Mouse (Mus musculus) spleen, adult 2 months (tissue): Measurements from ENCODE around the gene Ppp3r1.

Experiments used
- CTCF ChIP-seq: fragments of 200-500 bp; IDR thresholded peaks from 2 replicates; pipeline ENCODE4 v1.5.1; 2011; ENCODE audit warnings: mild to moderate bottlenecking, inconsistent platforms; ENCODE audit not compliant: insufficient read depth, insufficient read length, insufficient replicate concordance; ENCODE audit errors: extremely low read depth
- POLR2A ChIP-seq: fragments of 200-500 bp; IDR thresholded peaks from 2 replicates; pipeline ENCODE4 v1.6.1; 2011; ENCODE audit warnings: low read depth, low read length, inconsistent platforms

DNA sequence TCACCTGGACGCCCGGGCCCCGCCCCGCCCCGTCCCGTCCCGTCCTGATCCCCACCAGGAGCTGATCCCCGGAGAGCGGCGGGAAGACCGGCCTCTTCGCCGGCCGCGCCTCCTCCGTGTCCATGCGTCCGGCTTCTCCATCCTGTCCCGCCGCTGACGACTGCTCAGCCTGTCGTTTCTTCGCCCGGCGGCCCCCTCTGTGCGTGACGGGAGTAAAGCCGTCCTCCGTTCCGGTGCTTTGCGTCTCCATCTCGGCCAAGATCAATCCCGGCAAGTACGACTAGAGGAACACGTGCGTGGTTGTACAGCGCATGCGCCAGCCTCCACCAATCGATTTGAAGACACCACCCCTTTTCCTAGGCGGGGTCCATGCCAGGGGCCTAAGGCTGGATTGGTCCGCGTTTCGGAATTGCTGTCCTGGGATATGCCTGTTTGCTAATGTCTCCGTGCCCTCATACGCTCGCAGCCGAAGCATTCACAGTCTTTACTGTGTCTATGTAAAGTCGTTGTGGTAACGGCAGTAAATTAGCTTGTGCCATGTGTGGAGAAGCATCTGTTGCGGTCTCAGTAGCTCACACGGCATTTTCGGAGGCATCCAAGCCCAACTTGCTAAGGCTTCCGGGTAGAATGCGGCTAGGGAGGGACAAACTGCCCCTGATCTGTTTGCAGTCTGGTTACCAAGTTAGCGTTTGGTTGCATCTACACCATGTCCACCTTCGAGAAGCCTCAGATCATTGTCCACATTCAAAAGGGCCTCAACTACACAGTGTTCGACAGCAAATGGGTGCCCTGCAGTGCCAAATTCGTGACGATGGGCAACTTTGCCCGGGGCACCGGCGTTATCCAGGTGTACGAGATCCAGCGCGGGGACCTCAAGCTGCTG, 52.4 kb downstream of the Ppp3r1 start, which contains the start of gene Pno1:
- no peak for TF ChIP-seq CTCF
- TF ChIP-seq POLR2A = peak; percentile 43; the same call in 1 of the 2 replicates
